Mouse (Mus musculus): ENCODE results near the gene Pxt1. TPM values are rescaled to one million over a fixed set of nuclear protein-coding genes. Genes with fewer than 3 reads are reported as not detected.

The Pxt1 gene
- polyA plus RNA-seq, 1 experiment: 0.19 TPM

DNA sequence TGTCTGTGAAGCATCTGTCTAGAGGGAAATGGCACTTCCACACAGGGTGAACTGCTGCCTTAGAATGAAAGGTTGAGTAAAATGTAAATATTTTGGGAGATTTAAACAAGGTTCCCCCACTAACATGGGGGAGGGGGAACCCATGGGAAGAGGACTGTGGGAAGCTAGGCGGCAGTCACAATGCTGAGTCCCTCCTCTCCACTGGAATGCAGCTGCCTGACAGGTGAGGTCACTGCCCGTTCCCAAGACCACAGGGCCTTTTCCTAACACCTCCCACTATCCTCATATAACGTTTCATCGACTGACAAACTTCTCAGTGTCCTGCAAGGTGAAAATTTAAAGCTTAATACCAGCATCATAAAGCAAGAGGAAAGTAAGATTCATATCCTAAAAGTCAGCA, 39.0 kb upstream of the Pxt1 start:
- no peaks in the 10 kb centered on the region for H3K4me1 ChIP-seq (ENCODE audit: control insufficient read depth, insufficient read depth, low read length)
- DNase-seq: no peak
- no peak for TF ChIP-seq CTCF (IDR thresholded peaks at IDR 0.05; ENCODE audit: insufficient read depth, low read length)
- no peak overlapping the region for H3K4me3 ChIP-seq (replicated peaks; ENCODE audit: extremely low read depth, low read depth, low read length)
- 22% methylated on average over 4 of the region's 4 CpGs for WGBS

- no peak for DNase-seq
- WGBS: 83% methylated on average over 4 of the region's 4 CpGs
- Histone ChIP-seq H3K4me3 (replicated peaks; ENCODE audit: extremely low read depth, low read depth, low read length) (no peak overlapping the region), H3K4me1 (ENCODE audit: control insufficient read depth, insufficient read depth, low read length) (no peaks in the 10 kb centered on the region)
- TF ChIP-seq CTCF (IDR thresholded peaks at IDR 0.05; ENCODE audit: insufficient read depth, low read length): no peak
- no peak for TF ChIP-seq POLR2A (IDR thresholded peaks at IDR 0.05; ENCODE audit: borderline replicate concordance, extremely low read depth, low read depth, low read length)
Observed at GRCm38 (mm10) chr17:28981081-28981480, 37.4 kb upstream of the Pxt1 start.

DNA sequence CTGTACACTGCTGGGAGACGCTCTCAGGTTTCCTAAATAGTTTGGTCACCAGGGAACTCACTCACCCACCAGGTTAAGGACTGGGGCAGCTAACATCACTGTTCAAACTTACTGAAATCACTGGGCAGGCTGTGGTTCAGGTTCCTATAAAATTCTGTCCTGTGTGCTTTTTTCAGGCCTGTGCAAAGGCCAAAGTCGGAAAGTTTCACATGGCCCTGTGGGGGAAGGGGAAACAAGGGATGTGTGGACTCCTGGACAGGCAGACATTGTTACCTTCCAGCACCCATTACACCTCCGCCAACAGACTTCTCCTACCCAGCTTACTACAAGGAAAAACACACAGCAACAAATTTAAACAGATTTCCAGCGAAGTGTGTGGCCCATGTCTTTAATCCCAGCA, 35.5 kb upstream of the Pxt1 start:
- no peaks in the 10 kb centered on the region for H3K4me1 ChIP-seq (ENCODE audit: control insufficient read depth, insufficient read depth, low read length)
- 92% methylated on average over 4 of the region's 4 CpGs for WGBS
- H3K4me3 ChIP-seq (replicated peaks; ENCODE audit: extremely low read depth, low read depth, low read length): no peak overlapping the region
- DNase-seq: no peak
- no peak for TF ChIP-seq POLR2A (IDR thresholded peaks at IDR 0.05; ENCODE audit: borderline replicate concordance, extremely low read depth, low read depth, low read length)
- no peak for TF ChIP-seq CTCF (IDR thresholded peaks at IDR 0.05; ENCODE audit: insufficient read depth, low read length)

DNA sequence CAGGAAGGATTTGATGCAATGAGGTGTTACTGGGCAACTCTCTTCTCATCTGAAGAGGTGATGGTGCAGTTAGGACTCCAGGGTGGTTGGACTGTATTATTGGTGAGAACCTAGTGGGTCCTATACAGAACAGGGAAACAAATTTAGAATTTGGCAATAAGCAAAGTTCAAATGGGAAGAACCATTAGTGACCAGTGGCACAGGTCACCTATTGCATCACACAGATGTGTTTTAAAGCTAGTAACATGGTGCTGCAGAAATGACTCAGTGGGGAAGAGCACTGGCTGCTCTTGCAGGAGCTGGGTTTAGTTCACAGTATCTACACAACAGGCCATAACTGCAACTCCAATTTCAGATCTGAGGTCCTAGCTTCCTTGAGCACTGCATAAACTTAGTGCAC, 26.5 kb upstream of the Pxt1 start:
- Histone ChIP-seq H3K4me3 (replicated peaks; ENCODE audit: extremely low read depth, low read depth, low read length) (no peak overlapping the region), H3K4me1 (ENCODE audit: control insufficient read depth, insufficient read depth, low read length) (no peaks in the 10 kb centered on the region; the same call in 1 of the 2 replicates)
- no peak for DNase-seq
- no peak for TF ChIP-seq POLR2A (IDR thresholded peaks at IDR 0.05; ENCODE audit: borderline replicate concordance, extremely low read depth, low read depth, low read length)
- TF ChIP-seq CTCF (IDR thresholded peaks at IDR 0.05; ENCODE audit: insufficient read depth, low read length): no peak

GRCm38 (mm10) chr17:28967021-28967610, 23.5 kb upstream of the Pxt1 start:
- TF ChIP-seq POLR2A (IDR thresholded peaks at IDR 0.05; ENCODE audit: borderline replicate concordance, extremely low read depth, low read depth, low read length): no peak
- TF ChIP-seq CTCF (IDR thresholded peaks at IDR 0.05; ENCODE audit: insufficient read depth, low read length): no peak
- H3K4me1 ChIP-seq (ENCODE audit: control insufficient read depth, insufficient read depth, low read length): no peaks in the 10 kb centered on the region; the same call in 1 of the 2 replicates
- WGBS: 59% methylated on average over 11 of the region's 11 CpGs
- DNase-seq: no peak
- no peak overlapping the region for H3K4me3 ChIP-seq (replicated peaks; ENCODE audit: extremely low read depth, low read depth, low read length)

- DNase-seq: no peak
- Histone ChIP-seq H3K4me1 (ENCODE audit: control insufficient read depth, insufficient read depth, low read length) (no peaks in the 10 kb centered on the region; the same call in 1 of the 2 replicates), H3K4me3 (replicated peaks; ENCODE audit: extremely low read depth, low read depth, low read length) (no peak overlapping the region)
- no peak for TF ChIP-seq CTCF (IDR thresholded peaks at IDR 0.05; ENCODE audit: insufficient read depth, low read length)
- no peak for TF ChIP-seq POLR2A (IDR thresholded peaks at IDR 0.05; ENCODE audit: borderline replicate concordance, extremely low read depth, low read depth, low read length)
- 86% methylated on average over 10 of the region's 10 CpGs for WGBS
Observed at GRCm38 (mm10) chr17:28961596-28961995, 18.0 kb upstream of the Pxt1 start.

- Histone ChIP-seq H3K4me3 (replicated peaks; ENCODE audit: extremely low read depth, low read depth, low read length) (no peak overlapping the region), H3K4me1 (ENCODE audit: control insufficient read depth, insufficient read depth, low read length) (no peaks in the 10 kb centered on the region; the same call in 1 of the 2 replicates)
- 44% methylated on average over 10 of the region's 10 CpGs for WGBS
- TF ChIP-seq POLR2A (IDR thresholded peaks at IDR 0.05; ENCODE audit: borderline replicate concordance, extremely low read depth, low read depth, low read length): no peak
- no peak for TF ChIP-seq CTCF (IDR thresholded peaks at IDR 0.05; ENCODE audit: insufficient read depth, low read length)
- DNase-seq: no peak
Observed at GRCm38 (mm10) chr17:28960597-28960996, 17.0 kb upstream of the Pxt1 start.

DNA sequence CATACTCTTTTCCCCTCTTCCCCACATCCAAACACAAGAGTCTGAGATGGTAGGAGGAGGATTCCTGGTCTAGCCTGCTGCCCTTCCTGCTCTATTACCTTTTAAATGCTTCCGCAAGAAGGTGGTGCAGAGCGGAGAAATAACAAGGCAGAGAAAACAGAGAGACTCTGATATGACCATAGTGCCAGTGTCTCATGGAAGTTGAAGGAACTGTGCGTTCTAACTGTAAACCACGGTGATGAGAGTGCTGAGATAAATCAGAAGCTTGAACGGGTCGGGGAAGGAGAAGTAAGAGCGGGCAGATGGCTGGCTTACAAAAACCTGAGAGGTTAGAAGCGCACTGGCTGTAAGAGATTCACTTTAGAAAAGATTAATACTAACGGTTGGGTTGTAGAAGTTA, 10.8 kb upstream of the Pxt1 start:
- no peak for TF ChIP-seq POLR2A (IDR thresholded peaks at IDR 0.05; ENCODE audit: borderline replicate concordance, extremely low read depth, low read depth, low read length)
- TF ChIP-seq CTCF (IDR thresholded peaks at IDR 0.05; ENCODE audit: insufficient read depth, low read length): no peak
- 87% methylated on average over 9 of the region's 9 CpGs for WGBS
- H3K4me1 ChIP-seq (ENCODE audit: control insufficient read depth, insufficient read depth, low read length): peaks cover 14% of the 10 kb centered on the region
- peak overlapping the region; percentile 10 for H3K4me3 ChIP-seq (replicated peaks; ENCODE audit: extremely low read depth, low read depth, low read length)
- no peak for DNase-seq

DNA sequence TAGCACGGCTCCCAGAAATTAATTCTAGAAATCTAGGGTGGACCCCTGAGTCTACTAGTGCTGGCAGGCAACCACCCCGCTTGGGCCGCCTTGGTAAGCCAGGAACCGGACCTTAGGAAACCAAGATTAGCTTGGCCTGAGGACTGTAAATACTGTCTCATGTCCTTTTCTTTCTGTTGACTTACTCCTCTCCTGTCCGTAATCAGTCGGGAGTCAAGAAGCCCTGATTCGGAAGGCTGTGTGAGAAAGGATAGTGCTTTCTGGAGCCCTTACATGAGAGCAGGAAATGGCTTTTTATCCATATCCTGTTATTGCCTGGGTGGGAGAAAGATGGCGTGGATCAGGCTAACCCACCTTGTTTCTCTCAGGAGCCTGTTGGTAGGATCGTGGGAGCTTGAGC, 9.6 kb upstream of the Pxt1 start:
- no peak for TF ChIP-seq CTCF (IDR thresholded peaks at IDR 0.05; ENCODE audit: insufficient read depth, low read length)
- TF ChIP-seq POLR2A (IDR thresholded peaks at IDR 0.05; ENCODE audit: borderline replicate concordance, extremely low read depth, low read depth, low read length): no peak
- peak overlapping the region; percentile 96 for H3K4me3 ChIP-seq (replicated peaks; ENCODE audit: extremely low read depth, low read depth, low read length)
- DNase-seq: peak; percentile 38
- under 1% methylated on average over 9 of the region's 9 CpGs for WGBS
- peaks cover 14% of the 10 kb centered on the region for H3K4me1 ChIP-seq (ENCODE audit: control insufficient read depth, insufficient read depth, low read length)
